Mouse (Mus musculus): Measurements from ENCODE around the gene Lhfpl2. TPM values are rescaled to one million over a fixed set of nuclear protein-coding genes. Genes with fewer than 3 reads are reported as not detected.

Gene Lhfpl2
- polyA plus RNA-seq, 1 experiment, result 2.5 TPM

DNA sequence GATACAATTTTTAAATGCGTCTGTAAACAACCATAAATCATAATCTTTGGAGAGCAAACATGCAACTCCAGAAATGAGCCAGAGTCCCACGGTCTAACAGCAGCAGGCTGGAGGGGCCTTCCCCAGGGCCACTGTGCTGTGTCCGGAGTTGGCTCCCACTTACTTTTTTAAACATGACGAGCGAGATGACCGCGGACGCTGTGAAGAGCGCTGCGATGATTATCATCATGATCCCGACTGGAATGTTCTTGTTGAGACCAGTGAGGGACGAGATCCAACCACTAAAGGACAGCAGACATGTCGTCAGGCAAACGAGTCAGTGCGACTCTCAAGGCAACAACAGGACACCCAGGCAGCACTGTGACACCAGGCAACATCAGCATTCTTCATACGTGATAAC lies 150.4 kb downstream of the Lhfpl2 start:
- no peak overlapping the region for H3K4me3 ChIP-seq (ENCODE audit: control insufficient read depth, low read depth, low read length)
- no peak for TF ChIP-seq POLR2A (IDR thresholded peaks at IDR 0.05; ENCODE audit: control insufficient read depth, low read depth, low read length)
- no peak for TF ChIP-seq CTCF (IDR thresholded peaks at IDR 0.05; ENCODE audit: control insufficient read depth, insufficient read depth, insufficient replicate concordance, low read depth, low read length)

DNA sequence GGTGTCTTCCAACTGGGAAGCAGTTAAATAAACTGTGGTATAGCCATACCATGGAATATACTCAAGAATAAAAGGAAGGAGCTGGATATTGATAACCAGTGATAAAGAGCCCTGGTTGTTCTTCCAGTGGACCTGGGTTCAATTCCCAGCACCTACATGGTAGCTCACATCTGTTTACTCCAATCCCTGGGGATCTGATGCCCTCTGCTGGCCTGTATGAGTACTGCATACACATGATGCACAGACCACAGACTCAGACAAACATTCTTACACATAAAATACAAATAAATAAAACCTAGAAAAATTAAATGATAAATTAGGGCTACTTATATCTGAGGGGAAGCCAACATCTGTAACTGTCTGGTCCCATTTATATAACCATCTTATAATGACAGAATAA lies 151.3 kb downstream of the Lhfpl2 start:
- Histone ChIP-seq H3K4me3 (ENCODE audit: control insufficient read depth, low read depth, low read length) (no peak overlapping the region), H3K27ac (ENCODE audit: control insufficient read depth, insufficient read depth, low read depth, low read length) (no peak overlapping the region), H3K4me1 (ENCODE audit: control insufficient read depth, insufficient read depth, low read length) (no peaks in the 10 kb centered on the region; the same call in 1 of the 2 replicates), H3K36me3 (ENCODE audit: control insufficient read depth, insufficient read depth, low read length) (no peaks in the 10 kb centered on the region; the same call in 1 of the 2 replicates), H3K27me3 (ENCODE audit: control insufficient read depth, insufficient read depth, low read length) (no peaks in the 10 kb centered on the region)
- TF ChIP-seq POLR2A (IDR thresholded peaks at IDR 0.05; ENCODE audit: control insufficient read depth, low read depth, low read length) (no peak), CTCF (IDR thresholded peaks at IDR 0.05; ENCODE audit: control insufficient read depth, insufficient read depth, insufficient replicate concordance, low read depth, low read length) (peak; percentile 9; the same call in 1 of the 2 replicates)

More for the DNA sequence above, 150.4 kb downstream of the Lhfpl2 start:
- Histone ChIP-seq H3K27ac (ENCODE audit: control insufficient read depth, insufficient read depth, low read depth, low read length) (no peak overlapping the region), H3K36me3 (ENCODE audit: control insufficient read depth, insufficient read depth, low read length) (no peaks in the 10 kb centered on the region; the same call in 1 of the 2 replicates), H3K4me1 (ENCODE audit: control insufficient read depth, insufficient read depth, low read length) (no peaks in the 10 kb centered on the region; the same call in 1 of the 2 replicates), H3K27me3 (ENCODE audit: control insufficient read depth, insufficient read depth, low read length) (no peaks in the 10 kb centered on the region)

DNA sequence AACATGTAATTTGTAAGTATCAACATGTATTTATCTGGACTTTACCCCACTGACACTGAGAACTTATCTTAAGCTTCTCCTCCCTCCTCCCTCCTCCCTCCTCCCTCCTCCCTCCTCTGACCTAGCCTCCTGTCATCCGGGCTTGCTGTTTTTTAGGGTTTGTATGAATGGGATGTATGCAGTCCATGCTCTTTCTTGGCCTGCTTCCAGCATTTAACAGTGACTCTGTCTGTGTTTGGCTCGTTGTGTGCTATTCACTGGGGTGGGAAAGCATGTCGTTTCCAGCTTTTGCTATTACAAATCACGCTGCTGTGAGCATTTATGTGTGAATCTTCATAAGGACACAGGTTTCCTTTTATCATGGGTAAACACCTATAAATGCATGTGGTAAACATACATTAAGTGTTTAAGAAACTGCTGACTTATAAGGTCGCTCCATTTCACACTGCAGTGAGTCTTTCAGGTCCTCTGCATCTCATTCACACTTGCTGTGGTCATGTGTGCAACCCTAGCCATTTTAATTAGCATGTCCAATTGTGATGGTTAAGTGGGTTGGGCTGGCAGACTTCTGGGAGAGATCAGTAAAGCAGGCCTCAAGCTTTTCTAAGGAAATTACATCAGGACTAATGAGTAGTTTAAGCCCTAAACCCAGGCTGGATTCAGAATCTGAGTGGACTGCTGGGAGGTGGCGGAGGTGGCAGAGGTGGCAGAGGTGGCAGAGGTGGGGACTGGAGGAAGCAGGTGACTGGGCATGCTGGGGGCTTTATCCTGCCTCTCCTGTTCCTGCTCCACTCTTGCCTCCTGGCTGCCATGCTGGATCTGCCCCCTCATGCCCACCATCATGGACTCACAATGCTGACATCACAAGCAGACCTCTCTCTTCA lies 153.9 kb downstream of the Lhfpl2 start:
- H3K27ac ChIP-seq (ENCODE audit: control insufficient read depth, insufficient read depth, low read depth, low read length), result no peak overlapping the region
- H3K4me1 ChIP-seq (ENCODE audit: control insufficient read depth, insufficient read depth, low read length), result no peaks in the 10 kb centered on the region; the same call in 1 of the 2 replicates
- H3K27me3 ChIP-seq (ENCODE audit: control insufficient read depth, insufficient read depth, low read length), result no peaks in the 10 kb centered on the region
- no peak overlapping the region for H3K4me3 ChIP-seq (ENCODE audit: control insufficient read depth, low read depth, low read length)
- TF ChIP-seq POLR2A (IDR thresholded peaks at IDR 0.05; ENCODE audit: control insufficient read depth, low read depth, low read length) (no peak), CTCF (IDR thresholded peaks at IDR 0.05; ENCODE audit: control insufficient read depth, insufficient read depth, insufficient replicate concordance, low read depth, low read length) (no peak)
- H3K36me3 ChIP-seq (ENCODE audit: control insufficient read depth, insufficient read depth, low read length), result no peaks in the 10 kb centered on the region; the same call in 1 of the 2 replicates

- Histone ChIP-seq H3K27me3 (ENCODE audit: control insufficient read depth, insufficient read depth, low read length) (no peaks in the 10 kb centered on the region), H3K27ac (ENCODE audit: control insufficient read depth, insufficient read depth, low read depth, low read length) (no peak overlapping the region)
- TF ChIP-seq POLR2A (IDR thresholded peaks at IDR 0.05; ENCODE audit: control insufficient read depth, low read depth, low read length), result no peak
Observed at GRCm38 (mm10) chr13:94212179-94212578, 154.6 kb downstream of the Lhfpl2 start.

GRCm38 (mm10) chr13:94212716-94213115 lies 155.1 kb downstream of the Lhfpl2 start:
- no peaks in the 10 kb centered on the region for H3K27me3 ChIP-seq (ENCODE audit: control insufficient read depth, insufficient read depth, low read length)
- TF ChIP-seq POLR2A (IDR thresholded peaks at IDR 0.05; ENCODE audit: control insufficient read depth, low read depth, low read length) (no peak), CTCF (IDR thresholded peaks at IDR 0.05; ENCODE audit: control insufficient read depth, insufficient read depth, insufficient replicate concordance, low read depth, low read length) (no peak)
- H3K4me3 ChIP-seq (ENCODE audit: control insufficient read depth, low read depth, low read length), result no peak overlapping the region
- no peaks in the 10 kb centered on the region for H3K4me1 ChIP-seq (ENCODE audit: control insufficient read depth, insufficient read depth, low read length)
- no peak overlapping the region for H3K27ac ChIP-seq (ENCODE audit: control insufficient read depth, insufficient read depth, low read depth, low read length)
- H3K36me3 ChIP-seq (ENCODE audit: control insufficient read depth, insufficient read depth, low read length), result no peaks in the 10 kb centered on the region; the same call in 1 of the 2 replicates

More at GRCm38 (mm10) chr13:94212179-94212578, 154.6 kb downstream of the Lhfpl2 start:
- H3K4me1 ChIP-seq (ENCODE audit: control insufficient read depth, insufficient read depth, low read length), result no peaks in the 10 kb centered on the region
- no peak overlapping the region for H3K4me3 ChIP-seq (ENCODE audit: control insufficient read depth, low read depth, low read length)
- H3K36me3 ChIP-seq (ENCODE audit: control insufficient read depth, insufficient read depth, low read length), result no peaks in the 10 kb centered on the region; the same call in 1 of the 2 replicates

- H3K27me3 ChIP-seq (ENCODE audit: control insufficient read depth, insufficient read depth, low read length), result no peaks in the 10 kb centered on the region
- no peak for TF ChIP-seq CTCF (IDR thresholded peaks at IDR 0.05; ENCODE audit: control insufficient read depth, insufficient read depth, insufficient replicate concordance, low read depth, low read length)
- peak; percentile 30; the same call in 1 of the 2 replicates for TF ChIP-seq POLR2A (IDR thresholded peaks at IDR 0.05; ENCODE audit: control insufficient read depth, low read depth, low read length)
- H3K36me3 ChIP-seq (ENCODE audit: control insufficient read depth, insufficient read depth, low read length), result peaks cover 2% of the 10 kb centered on the region; the same call in 1 of the 2 replicates
- H3K27ac ChIP-seq (ENCODE audit: control insufficient read depth, insufficient read depth, low read depth, low read length), result peak overlapping the region; percentile 81
- H3K4me3 ChIP-seq (ENCODE audit: control insufficient read depth, low read depth, low read length), result peak overlapping the region; percentile 89
- H3K4me1 ChIP-seq (ENCODE audit: control insufficient read depth, insufficient read depth, low read length), result peaks cover 4% of the 10 kb centered on the region
Observed at GRCm38 (mm10) chr13:94223609-94224008, 166.0 kb downstream of the Lhfpl2 start.

Data from testis, adult 2 months (tissue).